Mouse (Mus musculus) midbrain, embryonic 11.5 days (tissue): ENCODE measurements at regions not wholly inside any gene's neighbourhood (a gene's known extent, or its start where the extent isn't known, plus 50 kb on each side); places are given as distances from the start of the nearest gene placed in this dataset.

Experiments used
- ATAC-seq: fragments of 200-750 bp; cut with Nextera tagmentation; 2 replicates; pipeline ENCODE4 v1.8.0; 2017; ENCODE audit warnings: moderate TSS enrichment, moderate library complexity; ENCODE audit not compliant: low FRiP score
- DNase-seq: peaks from one replicate; pipeline ENCODE4 v3.0.0; 2015; ENCODE audit warnings: low spot score; ENCODE audit errors: missing footprints
- H3K27ac ChIP-seq: fragments of 300-500 bp; sonication (generic); 2 replicates; pipeline ENCODE4 v1.5.1; 2014; ENCODE audit warnings: low read depth, low read length
- H3K27me3 ChIP-seq: fragments of 300-500 bp; sonication (generic); 2 replicates; pipeline ENCODE4 v1.6.1; 2014; ENCODE audit warnings: mild to moderate bottlenecking, low read length, moderate library complexity, mixed read lengths; ENCODE audit not compliant: control insufficient read depth, insufficient read depth
- H3K36me3 ChIP-seq: fragments of 300-500 bp; sonication (generic); 2 replicates; pipeline ENCODE4 v1.6.1; 2014; ENCODE audit warnings: mild to moderate bottlenecking, low read length, moderate library complexity, mixed read lengths; ENCODE audit not compliant: control insufficient read depth, insufficient read depth
- H3K4me1 ChIP-seq: fragments of 300-500 bp; sonication (generic); 2 replicates; pipeline ENCODE4 v1.6.1; 2014; ENCODE audit warnings: low read length; ENCODE audit not compliant: control insufficient read depth, insufficient read depth
- H3K4me2 ChIP-seq: fragments of 300-500 bp; sonication (generic); 2 replicates; pipeline ENCODE4 v1.6.1; 2014; ENCODE audit warnings: mild to moderate bottlenecking, moderate library complexity
- H3K4me3 ChIP-seq: fragments of 300-500 bp; sonication (generic); 2 replicates; pipeline ENCODE4 v1.5.1; 2014; ENCODE audit warnings: low read depth, low read length
- H3K9ac ChIP-seq: fragments of 300-500 bp; sonication (generic); 2 replicates; pipeline ENCODE4 v1.6.1; 2014; ENCODE audit warnings: low read length
- H3K9me3 ChIP-seq: fragments of 300-500 bp; sonication (generic); 2 replicates; pipeline ENCODE4 v1.6.1; 2016; ENCODE audit warnings: low read length; ENCODE audit not compliant: control insufficient read depth
- WGBS: fragments of 180-500 bp; shearing (Covaris S2); extraction: QIAGEN DNeasy Blood & Tissue Kit; methylation state at CpG from one replicate; pipeline ENCODE4 v1.1.7; 2014; 5-methylcytosine and 5-hydroxymethylcytosine counted together

- ATAC-seq, result no peak
- H3K9ac ChIP-seq, result no peak overlapping the region
Measured at GRCm38 (mm10) chr10:20818548-20818947, 93.7 kb upstream of the Pde7b start.

DNA sequence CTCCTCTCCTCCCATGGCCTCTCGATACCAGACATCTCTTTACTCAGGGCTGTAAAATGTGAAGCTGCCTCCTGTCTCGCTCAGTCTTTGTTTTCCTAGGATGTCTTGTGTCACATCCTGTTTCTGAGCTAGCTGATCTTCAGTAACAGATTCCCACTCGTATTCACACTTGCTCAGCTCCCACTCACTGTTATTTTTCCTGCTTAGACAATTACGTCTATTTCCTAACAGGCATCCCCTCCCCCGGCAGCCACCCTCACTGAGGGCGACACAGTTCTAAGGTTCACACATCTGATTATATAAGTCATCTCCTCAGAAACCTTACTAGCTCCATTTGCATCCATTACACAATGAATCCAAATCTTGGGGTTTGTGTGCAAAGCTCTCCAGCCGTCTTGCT is 74.9 kb upstream of the Pde7b start:
- Histone ChIP-seq H3K9me3 (no peaks in the 10 kb centered on the region), H3K36me3 (no peaks in the 10 kb centered on the region), H3K4me1 (no peaks in the 10 kb centered on the region), H3K27me3 (no peaks in the 10 kb centered on the region), H3K4me3 (no peak overlapping the region), H3K27ac (no peak overlapping the region), H3K9ac (no peak overlapping the region), H3K4me2 (no peak overlapping the region)
- 78% methylated on average over 7 of the region's 7 CpGs for WGBS
- DNase-seq (no peak), ATAC-seq (no peak)

More at GRCm38 (mm10) chr10:20818548-20818947, 93.7 kb upstream of the Pde7b start:
- Histone ChIP-seq H3K4me1 (no peaks in the 10 kb centered on the region), H3K4me2 (no peak overlapping the region), H3K4me3 (no peak overlapping the region), H3K9me3 (no peaks in the 10 kb centered on the region), H3K27ac (no peak overlapping the region), H3K27me3 (no peaks in the 10 kb centered on the region), H3K36me3 (no peaks in the 10 kb centered on the region)
- 83% methylated on average over 4 of the region's 4 CpGs for WGBS
- DNase-seq, result no peak

DNA sequence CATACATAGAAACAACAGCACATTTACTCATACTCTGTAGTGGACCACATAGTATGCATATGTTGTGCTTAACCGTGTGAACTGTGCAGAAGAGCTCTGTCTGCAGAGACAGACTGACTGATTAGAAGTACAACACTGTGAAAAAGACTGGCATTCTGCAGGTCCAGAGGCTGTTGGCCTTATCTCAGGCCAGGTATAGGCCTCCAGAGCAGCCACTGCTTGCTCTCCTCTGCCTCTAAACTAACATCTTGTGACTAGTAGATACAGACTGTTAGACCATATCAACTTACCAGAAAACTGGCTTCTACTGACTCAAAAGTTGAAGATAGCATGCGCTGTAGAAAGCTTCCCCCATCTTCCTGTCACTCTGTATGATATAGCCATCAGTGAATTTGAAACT is 73.5 kb upstream of the Pde7b start:
- H3K4me3 ChIP-seq, result no peak overlapping the region
- no peak overlapping the region for H3K27ac ChIP-seq
- 88% methylated on average over 2 of the region's 2 CpGs for WGBS
- H3K9ac ChIP-seq, result no peak overlapping the region
- DNase-seq, result no peak
- no peaks in the 10 kb centered on the region for H3K27me3 ChIP-seq
- H3K9me3 ChIP-seq, result no peaks in the 10 kb centered on the region
- no peaks in the 10 kb centered on the region for H3K4me1 ChIP-seq
- ATAC-seq, result no peak
- H3K4me2 ChIP-seq, result no peak overlapping the region
- H3K36me3 ChIP-seq, result no peaks in the 10 kb centered on the region

DNA sequence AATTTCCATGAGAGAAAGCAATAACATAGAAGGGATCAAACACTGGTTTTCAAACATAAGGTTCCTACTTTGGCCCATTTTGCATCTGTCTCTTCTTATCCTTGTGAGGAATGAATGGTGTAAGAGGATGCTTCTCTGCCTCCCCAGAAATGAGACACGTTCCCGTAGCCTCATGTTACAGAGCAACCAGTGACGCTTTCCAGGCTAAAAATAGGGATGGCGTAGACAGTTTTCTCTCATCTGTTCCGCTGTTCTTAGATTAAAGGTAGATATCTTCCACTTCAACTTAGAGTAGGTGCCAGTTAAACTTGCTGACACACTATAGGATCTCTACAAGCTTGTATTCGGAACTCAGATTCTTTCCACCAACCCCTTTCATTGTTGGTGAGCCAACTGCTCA is 69.1 kb upstream of the Pde7b start:
- no peak for DNase-seq
- WGBS, result 93% methylated on average over 6 of the region's 6 CpGs
- H3K4me1 ChIP-seq, result no peaks in the 10 kb centered on the region

GRCm38 (mm10) chr10:20780946-20781345 is 56.1 kb upstream of the Pde7b start:
- Histone ChIP-seq H3K4me3 (no peak overlapping the region), H3K36me3 (no peaks in the 10 kb centered on the region), H3K4me2 (no peak overlapping the region), H3K9ac (no peak overlapping the region), H3K27me3 (no peaks in the 10 kb centered on the region), H3K4me1 (no peaks in the 10 kb centered on the region), H3K9me3 (no peaks in the 10 kb centered on the region), H3K27ac (no peak overlapping the region)
- DNase-seq (no peak), ATAC-seq (no peak)
- WGBS, result 80% methylated on average over 1 of the region's 1 CpGs

More for the DNA sequence above, 69.1 kb upstream of the Pde7b start:
- no peaks in the 10 kb centered on the region for H3K27me3 ChIP-seq
- no peaks in the 10 kb centered on the region for H3K9me3 ChIP-seq
- no peak overlapping the region for H3K4me3 ChIP-seq
- ATAC-seq, result no peak
- no peaks in the 10 kb centered on the region for H3K36me3 ChIP-seq
- H3K27ac ChIP-seq, result no peak overlapping the region
- H3K4me2 ChIP-seq, result no peak overlapping the region
- H3K9ac ChIP-seq, result no peak overlapping the region

- DNase-seq (no peak), ATAC-seq (no peak)
- Histone ChIP-seq H3K27ac (no peak overlapping the region), H3K4me3 (no peak overlapping the region), H3K9me3 (no peaks in the 10 kb centered on the region), H3K36me3 (no peaks in the 10 kb centered on the region), H3K4me2 (no peak overlapping the region), H3K4me1 (no peaks in the 10 kb centered on the region), H3K27me3 (no peaks in the 10 kb centered on the region), H3K9ac (no peak overlapping the region)
- WGBS, result 88% methylated on average over 11 of the region's 11 CpGs
Measured at GRCm38 (mm10) chr10:20776640-20777413, 51.9 kb upstream of the Pde7b start.

DNA sequence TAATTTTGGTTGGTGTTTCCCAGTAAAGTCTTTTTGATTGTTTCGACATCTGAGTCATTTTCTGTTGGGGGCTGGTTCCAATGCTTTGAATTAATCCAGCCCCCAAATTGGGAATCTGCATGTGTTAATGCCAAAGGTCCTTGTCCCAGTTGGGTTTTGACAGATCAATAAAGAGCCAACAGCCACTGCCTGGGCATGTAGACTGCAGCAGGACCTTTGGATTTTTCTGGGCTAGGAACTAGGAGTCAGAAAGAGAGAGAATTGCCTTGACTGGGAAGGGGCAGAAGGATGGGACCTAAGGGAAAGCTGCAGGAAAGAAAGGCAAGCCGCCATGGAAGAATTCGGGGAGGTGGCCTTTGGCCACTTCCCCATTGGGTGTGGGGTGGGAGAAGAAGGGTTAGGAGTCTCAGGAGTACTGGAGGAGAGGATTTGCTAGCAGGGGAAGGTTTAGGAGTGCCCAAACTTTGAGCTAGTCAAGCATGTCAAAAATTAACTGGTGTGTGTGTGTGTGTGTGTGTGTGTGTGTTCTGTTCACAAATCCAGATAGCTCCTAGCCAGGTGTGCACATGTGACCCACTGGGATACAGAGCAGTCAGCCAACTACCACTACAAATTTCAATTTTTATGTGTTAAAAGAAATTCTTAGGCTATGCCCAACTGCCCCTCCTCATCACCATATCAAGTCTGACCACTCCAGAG is 51.0 kb upstream of the Pde7b start:
- no peak overlapping the region for H3K27ac ChIP-seq
- H3K27me3 ChIP-seq, result no peaks in the 10 kb centered on the region
- no peak for ATAC-seq
- no peak overlapping the region for H3K4me2 ChIP-seq
- no peaks in the 10 kb centered on the region for H3K9me3 ChIP-seq
- 93% methylated on average over 3 of the region's 3 CpGs for WGBS
- H3K36me3 ChIP-seq, result no peaks in the 10 kb centered on the region
- no peak for DNase-seq
- no peak overlapping the region for H3K4me3 ChIP-seq
- H3K9ac ChIP-seq, result no peak overlapping the region
- H3K4me1 ChIP-seq, result no peaks in the 10 kb centered on the region
